Mouse (Mus musculus): ENCODE measurements around the gene Tm6sf2. TPM values are rescaled to one million over a fixed set of nuclear protein-coding genes. Genes with fewer than 3 reads are reported as not detected.
"Not testable (repeated sequence)": the region's sequence is repeated elsewhere in the genome, so short reads cannot be mapped to it uniquely, and the experiment has no call there.

Gene Tm6sf2
- total RNA-seq (2017), result 3.2 to 3.9 TPM in 2 of 3 replicates, not detected in the other

GRCm38 (mm10) chr8:70072441-70073069 is at the start of gene Tm6sf2:
Gene Tm6sf2 (plus strand): TSS chr8:70072924.
- ATAC-seq (replicated peaks; ENCODE audit: insufficient number of reproducible peaks, low FRiP score, low TSS enrichment, poor library complexity, severe bottlenecking), result no peak

GRCm38 (mm10) chr8:70023596-70023995 is 49.1 kb upstream of the Tm6sf2 start:
- no peak for ATAC-seq (replicated peaks; ENCODE audit: insufficient number of reproducible peaks, low FRiP score, low TSS enrichment, poor library complexity, severe bottlenecking)

- no peak for ATAC-seq (replicated peaks; ENCODE audit: insufficient number of reproducible peaks, low FRiP score, low TSS enrichment, poor library complexity, severe bottlenecking)
These were observed 46.6 kb upstream of the Tm6sf2 start for GRCm38 (mm10) chr8:70026151-70026550.

- ATAC-seq (replicated peaks; ENCODE audit: insufficient number of reproducible peaks, low FRiP score, low TSS enrichment, poor library complexity, severe bottlenecking), result no peak
These were observed 42.5 kb upstream of the Tm6sf2 start for GRCm38 (mm10) chr8:70030255-70030654.

- ATAC-seq (replicated peaks; ENCODE audit: insufficient number of reproducible peaks, low FRiP score, low TSS enrichment, poor library complexity, severe bottlenecking), result no peak
These were observed 34.7 kb upstream of the Tm6sf2 start for GRCm38 (mm10) chr8:70037994-70038393.

- peak; percentile 20; the same call in 1 of the 2 replicates for ATAC-seq (replicated peaks; ENCODE audit: insufficient number of reproducible peaks, low FRiP score, low TSS enrichment, poor library complexity, severe bottlenecking)
These were observed 30.7 kb upstream of the Tm6sf2 start for GRCm38 (mm10) chr8:70041885-70042546.

- peak; percentile 94 for ATAC-seq (replicated peaks; ENCODE audit: insufficient number of reproducible peaks, low FRiP score, low TSS enrichment, poor library complexity, severe bottlenecking)
These were observed 29.9 kb upstream of the Tm6sf2 start, which contains the start of the genes Mau2 and Sugp1 for GRCm38 (mm10) chr8:70042583-70043455. Gene Mau2 (minus strand): TSS chr8:70042734. Gene Sugp1 (plus strand): TSS chr8:70042813.

- no peak for ATAC-seq (replicated peaks; ENCODE audit: insufficient number of reproducible peaks, low FRiP score, low TSS enrichment, poor library complexity, severe bottlenecking)
These were observed 28.7 kb upstream of the Tm6sf2 start for GRCm38 (mm10) chr8:70043996-70044395.

GRCm38 (mm10) chr8:70049662-70050061 is 23.1 kb upstream of the Tm6sf2 start:
- no peak for ATAC-seq (replicated peaks; ENCODE audit: insufficient number of reproducible peaks, low FRiP score, low TSS enrichment, poor library complexity, severe bottlenecking)

- not testable (repeated sequence) for ATAC-seq (replicated peaks; ENCODE audit: insufficient number of reproducible peaks, low FRiP score, low TSS enrichment, poor library complexity, severe bottlenecking)
These were observed 22.3 kb upstream of the Tm6sf2 start for GRCm38 (mm10) chr8:70050434-70050833.

GRCm38 (mm10) chr8:70057721-70058120 is 15.0 kb upstream of the Tm6sf2 start:
- ATAC-seq (replicated peaks; ENCODE audit: insufficient number of reproducible peaks, low FRiP score, low TSS enrichment, poor library complexity, severe bottlenecking), result no peak

GRCm38 (mm10) chr8:70071836-70072440 is 786 bp upstream of the Tm6sf2 start:
- no peak for ATAC-seq (replicated peaks; ENCODE audit: insufficient number of reproducible peaks, low FRiP score, low TSS enrichment, poor library complexity, severe bottlenecking)

- ATAC-seq (replicated peaks; ENCODE audit: insufficient number of reproducible peaks, low FRiP score, low TSS enrichment, poor library complexity, severe bottlenecking), result no peak
These were observed 396 bp downstream of the Tm6sf2 start for GRCm38 (mm10) chr8:70073120-70073519.

GRCm38 (mm10) chr8:70073682-70074081 is 958 bp downstream of the Tm6sf2 start:
- no peak for ATAC-seq (replicated peaks; ENCODE audit: insufficient number of reproducible peaks, low FRiP score, low TSS enrichment, poor library complexity, severe bottlenecking)

GRCm38 (mm10) chr8:70081976-70082375 is 9.3 kb downstream of the Tm6sf2 start:
- no peak for ATAC-seq (replicated peaks; ENCODE audit: insufficient number of reproducible peaks, low FRiP score, low TSS enrichment, poor library complexity, severe bottlenecking)

GRCm38 (mm10) chr8:70083285-70083684 is 10.6 kb downstream of the Tm6sf2 start, which contains the start of gene Hapln4:
Gene Hapln4 (plus strand): TSS chr8:70083457.
- no peak for ATAC-seq (replicated peaks; ENCODE audit: insufficient number of reproducible peaks, low FRiP score, low TSS enrichment, poor library complexity, severe bottlenecking)

- ATAC-seq (replicated peaks; ENCODE audit: insufficient number of reproducible peaks, low FRiP score, low TSS enrichment, poor library complexity, severe bottlenecking), result no peak
These were observed 11.7 kb downstream of the Tm6sf2 start for GRCm38 (mm10) chr8:70084191-70085065.

GRCm38 (mm10) chr8:70086151-70086550 is 13.4 kb downstream of the Tm6sf2 start:
- ATAC-seq (replicated peaks; ENCODE audit: insufficient number of reproducible peaks, low FRiP score, low TSS enrichment, poor library complexity, severe bottlenecking), result no peak

Data from monocyte, adult 5-6 weeks (primary cell).